Mouse (Mus musculus) stomach, postnatal 0 days (tissue): ENCODE data around the gene Zfhx3.

Source experiments
- CTCF ChIP-seq: IDR thresholded peaks from 2 replicates; pipeline ENCODE4 v1.5.1; 2016; ENCODE audit warnings: antibody characterized with exemption, low read depth, mild to moderate bottlenecking, moderate library complexity
- EP300 ChIP-seq: optimal IDR thresholded peaks from 2 replicates; pipeline ENCODE3; 2016; ENCODE audit warnings: antibody characterized with exemption

- no peak for TF ChIP-seq CTCF
- no peak for TF ChIP-seq EP300
Measured at GRCm38 (mm10) chr8:108846174-108846573, 903.7 kb downstream of the Zfhx3 start.
